Mouse (Mus musculus): ENCODE data around the gene 1600014C23Rik. TPM values are rescaled to one million over a fixed set of nuclear protein-coding genes. Genes with fewer than 3 reads are reported as not detected.

Gene 1600014C23Rik
- total and polyA plus RNA-seq, 3 experiments, result 0.81 to 2.7 TPM; not detected in 1

DNA sequence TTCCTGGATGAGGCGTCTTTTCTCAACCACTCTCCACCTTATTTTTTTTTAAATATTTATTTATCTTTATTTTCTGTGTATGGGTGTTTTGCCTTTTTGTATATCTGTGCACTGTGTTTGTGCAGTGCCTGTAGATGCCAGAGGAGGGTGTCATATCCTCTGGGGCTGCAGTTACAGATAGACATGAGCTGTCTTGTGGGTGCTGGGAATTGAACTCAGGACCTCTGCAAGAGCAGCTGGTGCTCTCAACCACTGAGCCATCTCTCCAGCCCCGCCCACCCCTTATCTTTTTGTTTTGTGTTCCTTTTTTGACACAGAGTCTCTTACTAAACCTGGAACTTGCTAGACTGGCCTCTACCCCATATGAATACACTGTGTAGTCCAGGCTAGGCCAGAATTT is 6.2 kb downstream of the 1600014C23Rik start:
- TF ChIP-seq E2F4 (IDR thresholded peaks at IDR 0.05; ENCODE audit: borderline replicate concordance, low read depth, low read length), result no peak
- TF ChIP-seq ELF1 (IDR thresholded peaks at IDR 0.05; ENCODE audit: low read depth, low read length), result no peak
- no peak for TF ChIP-seq UBTF (IDR thresholded peaks at IDR 0.05; ENCODE audit: borderline replicate concordance, insufficient read depth, low read depth, low read length)
- TF ChIP-seq TCF12 (IDR thresholded peaks at IDR 0.05; ENCODE audit: low read depth, low read length), result peak; percentile 20; the same call in 1 of the 2 replicates
- TF ChIP-seq BHLHE40 (IDR thresholded peaks at IDR 0.05; ENCODE audit: borderline replicate concordance, low read depth, low read length), result peak; percentile 27; the same call in 1 of the 2 replicates
- TF ChIP-seq MXI1 (IDR thresholded peaks at IDR 0.05; ENCODE audit: low read depth, low read length), result peak; percentile 22; the same call in 1 of the 2 replicates
- TF ChIP-seq HCFC1 (IDR thresholded peaks at IDR 0.05; ENCODE audit: low read depth, low read length), result peak; percentile 52; the same call in 1 of the 2 replicates
- TF ChIP-seq MAFK (IDR thresholded peaks at IDR 0.05; ENCODE audit: borderline replicate concordance, low read depth, low read length), result 0 out of 2 replicates have a peak, but pooled peaks have one; percentile 3
- no peak for TF ChIP-seq SMC3 (IDR thresholded peaks at IDR 0.05; ENCODE audit: low read depth, low read length)
- peak; percentile 59 for TF ChIP-seq ETS1 (IDR thresholded peaks at IDR 0.05; ENCODE audit: low read depth, low read length)
- TF ChIP-seq MAZ (IDR thresholded peaks at IDR 0.05; ENCODE audit: low read depth, low read length), result peak; percentile 76
- peak; percentile 94 for TF ChIP-seq TBP (IDR thresholded peaks at IDR 0.05; ENCODE audit: low read depth, low read length)
- TF ChIP-seq ZNF384 (IDR thresholded peaks at IDR 0.05; ENCODE audit: low read depth, low read length), result peak; percentile 53; the same call in 1 of the 2 replicates
- TF ChIP-seq GATA1 (IDR thresholded peaks at IDR 0.05; ENCODE audit: low read depth, low read length), result peak; percentile 49; the same call in 1 of the 2 replicates
- no peak for TF ChIP-seq USF1 (IDR thresholded peaks at IDR 0.05; ENCODE audit: low read depth, low read length)
- peak; percentile 48; the same call in 1 of the 2 replicates for TF ChIP-seq SIN3A (IDR thresholded peaks at IDR 0.05; ENCODE audit: low read length)
- TF ChIP-seq CHD1 (IDR thresholded peaks at IDR 0.05; ENCODE audit: low read depth, low read length), result no peak
- peak in 1 of 3 experiments; percentile 19; a peak in 1 of 6 replicates for TF ChIP-seq CTCF (IDR thresholded peaks at IDR 0.05 in 2 of 3, conservative IDR thresholded peaks at IDR 0.05 in 1 of 3; ENCODE audit: control insufficient read depth in 1 of 3, insufficient read depth in 1 of 3, low read depth in 2 of 3, low read length in 3 of 3, poor library complexity in 1 of 3, severe bottlenecking in 1 of 3)

DNA sequence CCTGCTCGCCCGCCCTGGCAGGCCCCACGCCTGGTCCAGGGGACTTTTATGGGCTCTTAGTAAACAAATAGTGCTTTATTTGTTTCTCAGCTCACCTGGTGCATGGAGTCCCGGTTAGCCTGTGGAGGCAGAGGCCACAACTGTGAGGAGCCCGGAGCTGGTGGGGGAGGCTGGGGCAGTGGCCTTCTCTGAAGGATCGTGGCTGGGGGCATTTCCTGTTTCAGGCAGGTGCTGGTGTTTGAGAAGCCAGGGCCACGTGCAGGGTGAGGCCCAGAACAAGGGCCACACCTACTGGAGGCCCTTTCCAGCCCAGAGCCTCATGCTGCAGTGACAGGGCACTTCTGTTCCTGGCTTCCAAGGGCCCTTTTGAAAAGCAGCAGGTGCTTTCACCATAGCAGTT is 7.4 kb downstream of the 1600014C23Rik start:
- no peak overlapping the region for H3K27ac ChIP-seq (ENCODE audit: control insufficient read depth, low read depth, low read length)
- H3K9ac ChIP-seq (ENCODE audit: control insufficient read depth, low read depth, low read length, poor library complexity, severe bottlenecking), result peak overlapping the region; percentile 15; the same call in 1 of the 2 replicates
- no peaks in the 10 kb centered on the region for H3K9me3 ChIP-seq (replicated peaks; ENCODE audit: insufficient read depth, low read length)
- H3K36me3 ChIP-seq (ENCODE audit: control insufficient read depth in 1 of 2, insufficient read depth in 2 of 2, low read length in 2 of 2), result no peaks in the 10 kb centered on the region; a peak in 1 of 4 replicates
- peak; percentile 70 for DNase-seq (ENCODE audit: low read depth, low spot score)
- H3K4me1 ChIP-seq (ENCODE audit: control insufficient read depth in 1 of 2, insufficient read depth in 2 of 2, low read length in 2 of 2), result peaks cover 7 to 10% of the 10 kb centered on the region in 2 experiments; a peak in 3 of 4 replicates
- H3K79me2 ChIP-seq (ENCODE audit: control insufficient read depth, insufficient read depth, low read length, poor library complexity), result no peaks in the 10 kb centered on the region
- no peaks in the 10 kb centered on the region for H3K27me3 ChIP-seq (ENCODE audit: control insufficient read depth in 1 of 2, insufficient read depth in 2 of 2, low read length in 2 of 2)
- H3K4me3 ChIP-seq (ENCODE audit: control insufficient read depth in 1 of 2, insufficient read depth in 1 of 2, low read depth in 2 of 2, low read length in 2 of 2), result no peak overlapping the region
- TF ChIP-seq TBP (IDR thresholded peaks at IDR 0.05; ENCODE audit: low read depth, low read length) (0 out of 2 replicates have a peak, but pooled peaks have one; percentile 21), E2F4 (IDR thresholded peaks at IDR 0.05; ENCODE audit: borderline replicate concordance, low read depth, low read length) (no peak), SIN3A (IDR thresholded peaks at IDR 0.05; ENCODE audit: low read length) (peak; percentile 48; the same call in 1 of the 2 replicates), TCF12 (IDR thresholded peaks at IDR 0.05; ENCODE audit: low read depth, low read length) (no peak), CHD1 (IDR thresholded peaks at IDR 0.05; ENCODE audit: low read depth, low read length) (no peak), POLR2AphosphoS2 (IDR thresholded peaks at IDR 0.05; ENCODE audit: low read length) (no peak), GABPA (IDR thresholded peaks at IDR 0.05; ENCODE audit: low read depth, low read length) (no peak), NELFE (IDR thresholded peaks at IDR 0.05; ENCODE audit: low read depth, low read length) (no peak), ETS1 (IDR thresholded peaks at IDR 0.05; ENCODE audit: low read depth, low read length) (no peak), USF1 (IDR thresholded peaks at IDR 0.05; ENCODE audit: low read depth, low read length) (peak; percentile 70), GATA1 (IDR thresholded peaks at IDR 0.05; ENCODE audit: low read depth, low read length) (no peak), ZNF384 (IDR thresholded peaks at IDR 0.05; ENCODE audit: low read depth, low read length) (no peak), MAZ (IDR thresholded peaks at IDR 0.05; ENCODE audit: low read depth, low read length) (no peak), EP300 (IDR thresholded peaks at IDR 0.05; ENCODE audit: low read depth in 1 of 2, low read length in 2 of 2) (no peak), MYB (IDR thresholded peaks at IDR 0.05; ENCODE audit: low read depth, low read length) (no peak), MAX (IDR thresholded peaks at IDR 0.05; ENCODE audit: low read length) (peak; percentile 79), ZC3H11A (IDR thresholded peaks at IDR 0.05; ENCODE audit: low read depth, low read length) (no peak), TAL1 (IDR thresholded peaks at IDR 0.05; ENCODE audit: low read length) (no peak), KAT2A (conservative IDR thresholded peaks at IDR 0.05; ENCODE audit: low read depth, low read length) (no peak), RAD21 (IDR thresholded peaks at IDR 0.05; ENCODE audit: low read depth, low read length) (no peak), ZMIZ1 (IDR thresholded peaks at IDR 0.05; ENCODE audit: low read depth, low read length) (no peak), MYC (IDR thresholded peaks at IDR 0.05; ENCODE audit: low read depth, low read length) (peak; percentile 53; the same call in 1 of the 2 replicates)

More for the DNA sequence above, 6.2 kb downstream of the 1600014C23Rik start:
- H3K4me3 ChIP-seq (ENCODE audit: control insufficient read depth in 1 of 2, insufficient read depth in 1 of 2, low read depth in 2 of 2, low read length in 2 of 2), result no peak overlapping the region
- no peak overlapping the region for H3K9ac ChIP-seq (ENCODE audit: control insufficient read depth, low read depth, low read length, poor library complexity, severe bottlenecking)
- no peaks in the 10 kb centered on the region for H3K79me2 ChIP-seq (ENCODE audit: control insufficient read depth, insufficient read depth, low read length, poor library complexity)
- H3K4me1 ChIP-seq (ENCODE audit: control insufficient read depth in 1 of 2, insufficient read depth in 2 of 2, low read length in 2 of 2), result peaks cover 7 to 10% of the 10 kb centered on the region in 2 experiments; a peak in 3 of 4 replicates
- no peaks in the 10 kb centered on the region for H3K9me3 ChIP-seq (replicated peaks; ENCODE audit: insufficient read depth, low read length)
- DNase-seq (ENCODE audit: low read depth, low spot score), result peak; percentile 85
- no peaks in the 10 kb centered on the region for H3K27me3 ChIP-seq (ENCODE audit: control insufficient read depth in 1 of 2, insufficient read depth in 2 of 2, low read length in 2 of 2)
- H3K27ac ChIP-seq (ENCODE audit: control insufficient read depth, low read depth, low read length), result no peak overlapping the region
- no peaks in the 10 kb centered on the region; a peak in 1 of 4 replicates for H3K36me3 ChIP-seq (ENCODE audit: control insufficient read depth in 1 of 2, insufficient read depth in 2 of 2, low read length in 2 of 2)
